Mouse (Mus musculus) thymus, postnatal 0 days (tissue): ENCODE data around the gene Lrrc8d. TPM values are rescaled to one million over a fixed set of nuclear protein-coding genes. Genes with fewer than 3 reads are reported as not detected.

ENCODE experiments used
- DNase-seq: peaks from one replicate; pipeline ENCODE4 v3.0.0-alpha.2; 2015; ENCODE audit warnings: low spot score
- polyA plus RNA-seq: library from polyadenylated mRNA; unstranded; fragments of >200 nt; fragmentation: Nextera tagmentation; extraction: Ambion mirVana; gene quantifications from 2 replicates; pipeline ENCODE4 v1.2.1, GENCODE M21; 2015

The Lrrc8d gene
- polyA plus RNA-seq, 1 experiment from 2014 or later, result 11.1 TPM

- DNase-seq, result no peak
Measured at GRCm38 (mm10) chr5:105764369-105764768, 64.6 kb downstream of the Lrrc8d start.

- no peak for DNase-seq
Measured at GRCm38 (mm10) chr5:105765386-105765785, 65.6 kb downstream of the Lrrc8d start.

- no peak for DNase-seq
Measured at GRCm38 (mm10) chr5:105776368-105776767, 76.6 kb downstream of the Lrrc8d start.

- no peak for DNase-seq
Measured at GRCm38 (mm10) chr5:105776978-105777593, 77.3 kb downstream of the Lrrc8d start.

GRCm38 (mm10) chr5:105777645-105778044 lies 77.9 kb downstream of the Lrrc8d start:
- no peak for DNase-seq

- DNase-seq, result no peak
Measured at GRCm38 (mm10) chr5:105778189-105778588, 78.4 kb downstream of the Lrrc8d start.

GRCm38 (mm10) chr5:105778723-105779122 lies 79.0 kb downstream of the Lrrc8d start:
- no peak for DNase-seq

- no peak for DNase-seq
Measured at GRCm38 (mm10) chr5:105779331-105779730, 79.6 kb downstream of the Lrrc8d start.

GRCm38 (mm10) chr5:105783848-105784247 lies 84.1 kb downstream of the Lrrc8d start:
- DNase-seq, result no peak

GRCm38 (mm10) chr5:105784724-105785123 lies 85.0 kb downstream of the Lrrc8d start:
- no peak for DNase-seq

- no peak for DNase-seq
Measured at GRCm38 (mm10) chr5:105787577-105787976, 87.8 kb downstream of the Lrrc8d start.

GRCm38 (mm10) chr5:105789801-105790200 lies 90.0 kb downstream of the Lrrc8d start:
- DNase-seq, result no peak

- DNase-seq, result no peak
Measured at GRCm38 (mm10) chr5:105792331-105792801, 92.6 kb downstream of the Lrrc8d start.

- DNase-seq, result no peak
Measured at GRCm38 (mm10) chr5:105792853-105793547, 93.2 kb downstream of the Lrrc8d start.

- DNase-seq, result no peak
Measured at GRCm38 (mm10) chr5:105793548-105793940, 93.8 kb downstream of the Lrrc8d start.

GRCm38 (mm10) chr5:105798421-105798820 lies 98.7 kb downstream of the Lrrc8d start:
- DNase-seq, result no peak

GRCm38 (mm10) chr5:105799850-105800635 lies 100.3 kb downstream of the Lrrc8d start:
- no peak for DNase-seq

- DNase-seq, result no peak
Measured at GRCm38 (mm10) chr5:105801031-105801529, 101.3 kb downstream of the Lrrc8d start.

GRCm38 (mm10) chr5:105805955-105806354 lies 106.2 kb downstream of the Lrrc8d start:
- DNase-seq, result no peak

- DNase-seq, result no peak
Measured at GRCm38 (mm10) chr5:105807461-105807860, 107.7 kb downstream of the Lrrc8d start.

- DNase-seq, result no peak
Measured at GRCm38 (mm10) chr5:105809056-105809455, 109.3 kb downstream of the Lrrc8d start.

- no peak for DNase-seq
Measured at GRCm38 (mm10) chr5:105813036-105813435, 113.3 kb downstream of the Lrrc8d start.
